Mouse (Mus musculus) ES-Bruce4 (cell line): ENCODE data around the gene Tex12. TPM values are rescaled to one million over a fixed set of nuclear protein-coding genes. Genes with fewer than 3 reads are reported as not detected.
A peak's percentile ranks its signal among the peaks of the same experiment; 100 is the strongest.

Source experiments
- H3K27ac ChIP-seq: 2 replicates; pipeline ENCODE4 v1.5.1; 2012; ENCODE audit warnings: low read length, inconsistent platforms; ENCODE audit not compliant: insufficient read depth
- H3K27me3 ChIP-seq: 2 replicates; pipeline ENCODE4 v1.6.1; 2012; ENCODE audit warnings: mild to moderate bottlenecking, low read length, inconsistent platforms; ENCODE audit not compliant: control insufficient read depth, poor library complexity, insufficient read depth, severe bottlenecking
- H3K36me3 ChIP-seq: 2 replicates; pipeline ENCODE4 v1.6.1; 2012; ENCODE audit warnings: inconsistent platforms, mild to moderate bottlenecking, low read length, moderate library complexity; ENCODE audit not compliant: control insufficient read depth, poor library complexity, insufficient read depth, severe bottlenecking
- H3K4me1 ChIP-seq: one replicate; pipeline ENCODE4 v1.8.1; 2011; ENCODE audit warnings: low read length; ENCODE audit not compliant: control insufficient read depth, insufficient read depth
- H3K4me3 ChIP-seq: 2 replicates; pipeline ENCODE4 v1.5.1; 2011; ENCODE audit warnings: low read depth, mild to moderate bottlenecking, low read length
- H3K9ac ChIP-seq: 2 replicates; pipeline ENCODE4 v1.6.1; 2012; ENCODE audit warnings: low read depth, mild to moderate bottlenecking, inconsistent platforms; ENCODE audit not compliant: poor library complexity, severe bottlenecking
- H3K9me3 ChIP-seq: replicated peaks from 2 replicates; pipeline ENCODE4 v1.6.1; 2012; ENCODE audit warnings: mild to moderate bottlenecking, low read length, inconsistent platforms; ENCODE audit not compliant: control insufficient read depth, poor library complexity, insufficient read depth, severe bottlenecking
- CTCF ChIP-seq: IDR thresholded peaks from one replicate; pipeline ENCODE4 v1.8.1; 2011; ENCODE audit warnings: low read depth, low read length
- EP300 ChIP-seq: IDR thresholded peaks from 2 replicates; pipeline ENCODE4 v1.6.1; 2011; ENCODE audit warnings: low read depth, low read length; ENCODE audit not compliant: insufficient read depth
- POLR2A ChIP-seq: IDR thresholded peaks from one replicate; pipeline ENCODE4 v1.8.1; 2011; ENCODE audit warnings: low read length; ENCODE audit not compliant: insufficient read depth
- polyA plus RNA-seq: library from polyadenylated mRNA; stranded (reverse); fragments of >200 nt; gene quantifications from 2 replicates; pipeline ENCODE4 v1.2.4, GENCODE M21; 2011; ENCODE audit warnings: low read depth; ENCODE audit not compliant: missing spikeins, insufficient read depth, insufficient read length

Gene Tex12
- not detected in 2 replicates for polyA plus RNA-seq

GRCm38 (mm10) chr9:50561145-50561917, at the start of gene Tex12:
Gene Tex12, minus strand, starts transcription at chr9:50561325.
- Histone ChIP-seq H3K36me3 (no peaks in the 10 kb centered on the region), H3K4me3 (peak within 1 kb of the TSS; percentile 2; the same call in 1 of the 2 replicates), H3K9me3 (peaks cover 4% of the 10 kb centered on the region), H3K27ac (no peak within 1 kb of the TSS), H3K9ac (no peak within 1 kb of the TSS), H3K4me1 (no peaks in the 10 kb centered on the region), H3K27me3 (peaks cover 2% of the 10 kb centered on the region; the same call in 1 of the 2 replicates)
- TF ChIP-seq POLR2A (no peak), CTCF (no peak), EP300 (no peak)

DNA sequence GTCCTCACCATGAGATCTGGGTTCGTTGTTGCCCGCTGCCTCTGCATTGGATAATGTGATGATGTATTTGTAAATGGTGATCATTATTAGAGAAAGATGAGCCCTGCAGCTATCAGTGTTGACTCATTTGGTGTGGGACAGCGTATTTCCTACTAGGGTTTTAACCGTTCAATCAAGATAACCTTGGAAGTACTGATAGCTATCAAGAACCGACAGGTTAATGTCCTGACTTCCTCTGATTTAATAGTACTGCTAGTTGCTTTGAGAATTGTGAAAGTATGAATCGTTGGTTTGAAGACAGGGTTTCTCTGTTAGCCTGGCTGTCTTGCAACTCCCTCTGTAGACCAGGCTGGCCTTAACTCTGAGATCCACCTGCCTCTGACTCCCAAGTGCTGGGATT, 43.2 kb upstream of the Tex12 start:
- Histone ChIP-seq H3K4me1 (no peaks in the 10 kb centered on the region), H3K9me3 (no peaks in the 10 kb centered on the region), H3K9ac (peak overlapping the region; percentile 43), H3K27me3 (no peaks in the 10 kb centered on the region), H3K36me3 (peaks cover 28% of the 10 kb centered on the region), H3K27ac (no peak overlapping the region), H3K4me3 (peak overlapping the region; percentile 90)
- TF ChIP-seq EP300: no peak
- TF ChIP-seq POLR2A: no peak
- no peak for TF ChIP-seq CTCF

DNA sequence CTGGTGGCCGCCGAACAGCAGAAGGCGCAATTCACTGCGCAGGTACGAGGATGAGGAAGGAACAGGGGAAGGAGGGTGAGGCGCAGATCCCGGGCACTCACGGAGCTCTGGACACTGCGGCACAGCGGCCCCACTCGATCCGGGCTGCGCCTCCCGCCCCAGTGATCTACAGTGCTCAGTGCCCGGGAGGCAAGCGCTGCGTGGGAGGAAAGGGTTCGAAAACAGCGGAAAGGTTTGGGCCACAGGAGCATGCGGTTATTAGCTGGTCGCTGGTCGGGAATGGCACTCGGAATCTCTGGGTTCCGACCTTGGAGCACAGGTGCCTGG, 42.8 kb upstream of the Tex12 start:
- Histone ChIP-seq H3K36me3 (peaks cover 29% of the 10 kb centered on the region), H3K9ac (peak overlapping the region; percentile 43), H3K4me1 (no peaks in the 10 kb centered on the region), H3K4me3 (peak overlapping the region; percentile 90), H3K27me3 (no peaks in the 10 kb centered on the region), H3K9me3 (no peaks in the 10 kb centered on the region), H3K27ac (no peak overlapping the region)
- TF ChIP-seq CTCF (no peak), POLR2A (no peak), EP300 (no peak)

- Histone ChIP-seq H3K9me3 (no peaks in the 10 kb centered on the region), H3K4me3 (peak within 1 kb of the TSS; percentile 90), H3K36me3 (peaks cover 26% of the 10 kb centered on the region), H3K4me1 (no peaks in the 10 kb centered on the region), H3K9ac (peak within 1 kb of the TSS; percentile 43), H3K27ac (no peak within 1 kb of the TSS), H3K27me3 (no peaks in the 10 kb centered on the region)
- peak; percentile 27; the same call in 1 of the 2 replicates for TF ChIP-seq EP300
- TF ChIP-seq CTCF: no peak
- TF ChIP-seq POLR2A: peak; percentile 84
Measured at GRCm38 (mm10) chr9:50603189-50603997, 42.3 kb upstream of the Tex12 start, which contains the start of the genes Sdhd and Timm8b. Gene Sdhd, minus strand, starts transcription at chr9:50603812. Gene Timm8b, plus strand, starts transcription at chr9:50603910.

DNA sequence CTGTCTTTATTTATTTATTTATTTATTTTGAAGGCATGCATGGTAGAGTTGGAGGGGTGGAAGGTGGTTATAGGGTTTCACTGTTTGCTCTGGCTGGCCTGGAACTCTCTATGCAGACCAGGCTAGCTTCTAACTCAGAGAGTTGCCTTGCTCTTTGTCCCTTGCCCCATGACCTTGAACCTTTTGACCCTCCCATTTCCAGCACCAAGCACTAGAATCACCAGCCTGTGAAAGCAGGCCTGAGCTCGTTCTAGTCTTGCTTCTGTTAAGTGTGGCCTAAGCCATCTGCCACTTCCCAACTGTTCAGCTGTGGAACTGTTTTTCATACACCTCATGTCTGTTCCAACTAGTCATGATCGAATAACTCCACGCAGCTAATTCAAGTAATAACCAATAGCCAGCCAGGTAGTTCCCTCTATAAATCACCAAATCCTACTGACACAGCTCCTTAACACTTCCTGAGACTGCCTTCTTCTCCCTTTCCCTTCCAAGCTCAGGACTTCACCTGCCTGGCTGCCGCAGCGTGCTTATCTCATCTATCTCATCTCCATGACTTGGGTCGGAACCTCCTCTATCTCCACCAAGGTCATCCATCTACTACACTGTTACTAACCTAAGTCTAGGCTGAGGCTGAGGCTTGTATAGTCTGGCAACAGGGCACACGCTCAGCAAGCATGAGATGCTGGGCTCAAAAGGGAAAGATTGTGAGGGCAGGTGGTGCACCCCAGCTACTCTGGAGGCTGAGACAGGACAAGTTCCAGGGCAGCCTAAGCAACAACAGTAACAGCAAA, 41.1 kb upstream of the Tex12 start:
- Histone ChIP-seq H3K4me1 (no peaks in the 10 kb centered on the region), H3K4me3 (peak overlapping the region; percentile 81), H3K27ac (no peak overlapping the region), H3K36me3 (peaks cover 31% of the 10 kb centered on the region), H3K27me3 (no peaks in the 10 kb centered on the region), H3K9ac (peak overlapping the region; percentile 43), H3K9me3 (no peaks in the 10 kb centered on the region)
- TF ChIP-seq POLR2A (no peak), EP300 (no peak), CTCF (no peak)
